Mouse (Mus musculus): ENCODE data around the gene Mecp2.

DNA sequence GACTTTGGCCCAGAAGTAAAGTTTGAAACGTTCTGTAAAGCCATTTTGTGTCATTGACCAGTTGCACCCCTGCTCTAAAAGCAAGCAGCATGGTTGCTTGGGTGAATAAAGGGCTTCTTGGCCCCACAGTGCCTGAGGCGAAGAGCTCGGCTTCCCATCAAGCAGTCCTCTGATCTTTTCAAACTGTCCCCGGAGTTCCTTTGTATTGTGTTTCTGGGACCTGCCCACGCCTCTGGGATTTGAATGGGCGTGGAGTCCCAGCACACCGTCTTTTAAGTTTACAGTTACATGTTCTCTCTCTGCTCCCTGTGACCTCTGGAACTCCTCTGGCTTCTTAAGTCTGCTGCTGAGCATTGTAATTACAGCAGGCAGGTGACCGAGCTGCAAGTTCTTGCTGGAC is 127.1 kb downstream of the Mecp2 start:
- TF ChIP-seq CTCF (IDR thresholded peaks at IDR 0.05; ENCODE audit: borderline replicate concordance, extremely low read depth, insufficient read depth, insufficient read length) (no peak), POLR2A (IDR thresholded peaks at IDR 0.05; ENCODE audit: borderline replicate concordance, extremely low read depth, insufficient read depth, insufficient read length, poor library complexity, severe bottlenecking) (no peak)

Measured in brain, embryonic 14.5 days (tissue).